Mouse (Mus musculus): ENCODE results near the gene Gast. TPM values are rescaled to one million over a fixed set of nuclear protein-coding genes. Genes with fewer than 3 reads are reported as not detected.
A peak's percentile ranks its signal among the peaks of the same experiment; 100 is the strongest.
"Not testable (repeated sequence)": the region's sequence is repeated elsewhere in the genome, so short reads cannot be mapped to it uniquely, and the experiment has no call there.

The Gast gene
- polyA plus RNA-seq, 1 experiment from 2014 or later, result not detected

DNA sequence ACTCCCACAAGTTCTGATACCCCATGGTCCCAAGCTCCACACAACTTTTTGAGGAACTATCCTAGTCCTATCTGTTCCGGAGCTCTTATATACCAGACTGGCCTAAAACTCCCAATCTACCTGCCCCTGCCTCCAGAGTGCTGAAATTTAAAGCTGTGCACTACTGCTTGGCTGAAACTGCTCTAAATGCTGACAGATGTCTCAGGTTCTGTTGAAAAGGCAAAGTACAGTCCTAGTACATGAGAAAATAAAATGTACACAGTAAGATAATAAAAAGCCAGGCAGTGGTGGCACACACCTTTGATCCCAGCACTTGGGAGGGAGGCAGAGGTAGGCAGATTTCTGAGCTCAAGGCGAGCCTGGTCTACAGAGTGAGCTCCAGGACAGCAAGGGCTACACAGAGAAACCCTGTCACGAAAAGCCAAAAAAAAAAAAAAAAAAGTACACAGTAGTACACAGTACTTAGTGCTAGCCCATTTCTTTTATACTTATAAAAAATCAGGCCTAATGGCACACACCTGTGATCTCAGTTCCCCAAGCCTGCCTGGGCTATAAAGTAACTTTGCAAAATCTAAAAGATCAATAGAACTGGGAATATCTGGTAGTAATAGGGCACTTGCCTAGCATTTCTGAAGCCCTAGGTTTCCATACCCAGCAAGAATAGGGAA lies 11.5 kb upstream of the Gast start:
- ATAC-seq (replicated peaks; ENCODE audit: insufficient number of reproducible peaks, low FRiP score, low TSS enrichment, low read depth) (no peak), DNase-seq (ENCODE audit: low spot score) (no peak)
- WGBS, result 64% methylated on average over 3 of the region's 3 CpGs
- no peak overlapping the region for H3K4me3 ChIP-seq (ENCODE audit: low read depth, low read length)
- H3K27ac ChIP-seq (replicated peaks; ENCODE audit: low read depth, low read length), result no peak overlapping the region
- no peaks in the 10 kb centered on the region for H3K36me3 ChIP-seq (replicated peaks; ENCODE audit: control insufficient read depth, insufficient read depth, low read depth, low read length)
- no peaks in the 10 kb centered on the region for H3K9me3 ChIP-seq (replicated peaks; ENCODE audit: control insufficient read depth, low read length)
- no peaks in the 10 kb centered on the region for H3K4me1 ChIP-seq (ENCODE audit: control insufficient read depth, insufficient read depth, low read length)
- H3K27me3 ChIP-seq (ENCODE audit: control insufficient read depth, insufficient read depth, low read length), result no peaks in the 10 kb centered on the region
- H3K4me2 ChIP-seq (ENCODE audit: low read depth, low read length), result no peak overlapping the region
- no peak overlapping the region for H3K9ac ChIP-seq (replicated peaks; ENCODE audit: low read length)

DNA sequence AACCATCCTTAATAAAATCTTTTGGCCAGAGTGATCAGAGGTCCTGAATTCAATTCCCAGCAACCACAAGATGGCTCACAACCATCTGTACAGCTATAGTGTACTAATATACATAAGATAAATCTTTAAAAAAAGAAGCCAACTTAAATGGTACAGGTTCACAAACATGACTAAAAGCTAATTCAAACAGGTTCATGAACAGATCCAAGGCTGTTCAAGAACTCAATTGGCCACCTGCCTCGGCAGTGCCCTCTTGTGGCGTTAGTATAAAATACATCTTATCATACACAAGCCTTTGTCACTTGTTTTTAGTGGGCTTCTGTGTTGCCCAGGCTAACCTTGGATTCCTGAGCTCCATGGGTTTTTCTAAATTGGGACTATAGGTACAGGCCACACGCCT lies 10.6 kb upstream of the Gast start:
- Histone ChIP-seq H3K4me3 (ENCODE audit: low read depth, low read length) (no peak overlapping the region), H3K27me3 (ENCODE audit: control insufficient read depth, insufficient read depth, low read length) (no peaks in the 10 kb centered on the region), H3K9ac (replicated peaks; ENCODE audit: low read length) (no peak overlapping the region), H3K36me3 (replicated peaks; ENCODE audit: control insufficient read depth, insufficient read depth, low read depth, low read length) (no peaks in the 10 kb centered on the region), H3K4me2 (ENCODE audit: low read depth, low read length) (no peak overlapping the region), H3K9me3 (replicated peaks; ENCODE audit: control insufficient read depth, low read length) (no peaks in the 10 kb centered on the region), H3K27ac (replicated peaks; ENCODE audit: low read depth, low read length) (no peak overlapping the region), H3K4me1 (ENCODE audit: control insufficient read depth, insufficient read depth, low read length) (no peaks in the 10 kb centered on the region)
- DNase-seq (ENCODE audit: low spot score) (peak; percentile 80), ATAC-seq (replicated peaks; ENCODE audit: insufficient number of reproducible peaks, low FRiP score, low TSS enrichment, low read depth) (no peak)
- WGBS, result 16% methylated on average over 3 of the region's 3 CpGs

DNA sequence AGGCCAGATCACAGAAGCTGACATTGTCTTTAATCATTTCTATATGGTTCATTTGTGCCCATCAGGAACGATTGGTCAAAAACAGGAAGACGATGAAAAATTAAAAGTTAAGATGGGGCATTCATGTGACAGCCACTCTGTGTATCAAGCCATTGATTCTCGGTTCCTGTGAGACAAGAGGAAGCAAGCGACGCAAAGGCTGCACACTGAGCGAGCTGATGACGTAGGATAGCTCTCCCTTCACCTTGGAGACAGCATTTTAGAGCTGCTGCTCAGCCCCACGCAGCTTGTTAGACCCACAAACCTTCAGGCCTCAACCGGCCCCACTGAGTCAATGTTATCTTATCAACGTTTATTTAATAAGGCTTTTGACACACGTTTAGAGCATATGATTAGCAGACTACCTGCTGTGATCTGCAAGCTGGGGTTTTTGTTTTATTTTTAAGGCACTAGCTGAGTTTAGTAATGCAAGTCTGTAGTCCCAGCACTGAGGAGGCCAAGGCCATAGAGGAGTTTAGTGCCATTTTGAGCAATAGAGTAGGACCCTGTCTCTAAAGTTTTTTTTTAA lies 9.1 kb upstream of the Gast start:
- WGBS, result 80% methylated on average over 11 of the region's 11 CpGs
- H3K4me2 ChIP-seq (ENCODE audit: low read depth, low read length), result no peak overlapping the region
- H3K9me3 ChIP-seq (replicated peaks; ENCODE audit: control insufficient read depth, low read length), result no peaks in the 10 kb centered on the region
- H3K9ac ChIP-seq (replicated peaks; ENCODE audit: low read length), result no peak overlapping the region
- H3K36me3 ChIP-seq (replicated peaks; ENCODE audit: control insufficient read depth, insufficient read depth, low read depth, low read length), result no peaks in the 10 kb centered on the region
- no peak overlapping the region for H3K27ac ChIP-seq (replicated peaks; ENCODE audit: low read depth, low read length)
- H3K27me3 ChIP-seq (ENCODE audit: control insufficient read depth, insufficient read depth, low read length), result no peaks in the 10 kb centered on the region
- ATAC-seq (replicated peaks; ENCODE audit: insufficient number of reproducible peaks, low FRiP score, low TSS enrichment, low read depth) (no peak), DNase-seq (ENCODE audit: low spot score) (no peak)
- no peak overlapping the region for H3K4me3 ChIP-seq (ENCODE audit: low read depth, low read length)
- no peaks in the 10 kb centered on the region for H3K4me1 ChIP-seq (ENCODE audit: control insufficient read depth, insufficient read depth, low read length)

DNA sequence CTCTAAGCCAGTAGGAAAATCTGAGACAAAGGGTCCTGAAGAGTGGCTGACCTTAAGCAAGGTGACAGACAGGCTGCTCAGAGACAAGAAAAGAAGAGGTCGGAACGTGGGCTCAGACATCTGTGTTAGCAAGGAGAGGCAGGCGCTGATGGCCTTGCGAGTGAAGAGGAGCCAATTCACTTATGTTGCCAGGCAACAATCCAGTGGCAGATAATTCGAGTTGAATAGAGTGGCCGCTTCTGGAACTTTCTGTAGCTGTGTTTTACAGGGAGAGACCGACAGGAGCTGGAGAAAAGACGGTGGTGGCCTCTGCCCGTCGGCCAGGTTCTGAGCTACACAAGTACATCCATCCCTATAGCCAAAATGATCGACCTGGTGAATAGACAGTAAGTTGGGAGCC lies 6.9 kb upstream of the Gast start:
- H3K4me3 ChIP-seq (ENCODE audit: low read depth, low read length), result no peak overlapping the region
- H3K36me3 ChIP-seq (replicated peaks; ENCODE audit: control insufficient read depth, insufficient read depth, low read depth, low read length), result no peaks in the 10 kb centered on the region
- ATAC-seq (replicated peaks; ENCODE audit: insufficient number of reproducible peaks, low FRiP score, low TSS enrichment, low read depth) (no peak), DNase-seq (ENCODE audit: low spot score) (no peak)
- H3K4me1 ChIP-seq (ENCODE audit: control insufficient read depth, insufficient read depth, low read length), result no peaks in the 10 kb centered on the region
- H3K27ac ChIP-seq (replicated peaks; ENCODE audit: low read depth, low read length), result no peak overlapping the region
- no peaks in the 10 kb centered on the region for H3K9me3 ChIP-seq (replicated peaks; ENCODE audit: control insufficient read depth, low read length)
- H3K9ac ChIP-seq (replicated peaks; ENCODE audit: low read length), result no peak overlapping the region
- H3K27me3 ChIP-seq (ENCODE audit: control insufficient read depth, insufficient read depth, low read length), result no peaks in the 10 kb centered on the region
- WGBS, result 74% methylated on average over 11 of the region's 11 CpGs
- H3K4me2 ChIP-seq (ENCODE audit: low read depth, low read length), result no peak overlapping the region

DNA sequence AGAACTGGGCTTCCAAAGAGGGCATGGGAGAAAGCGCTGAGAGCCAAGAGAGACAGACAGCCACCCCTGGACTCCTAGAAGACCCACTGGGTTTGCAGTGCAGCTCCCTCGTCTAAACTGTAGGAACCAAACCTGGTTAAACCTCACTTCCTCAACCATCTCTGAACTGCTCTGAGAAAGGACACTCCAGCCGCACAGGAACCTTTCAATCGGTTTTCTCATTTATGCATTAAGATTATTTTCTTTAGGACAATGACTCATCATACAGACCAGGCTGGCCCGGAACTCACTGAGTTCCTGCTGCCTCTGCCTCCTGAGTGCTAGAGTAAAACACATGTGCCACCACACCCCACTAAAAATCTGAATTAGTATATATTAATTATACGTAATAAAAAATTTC lies 6.4 kb upstream of the Gast start:
- 82% methylated on average over 6 of the region's 6 CpGs for WGBS
- DNase-seq (ENCODE audit: low spot score), result no peak

GRCm38 (mm10) chr11:100330235-100330634 lies 4.0 kb upstream of the Gast start:
- Histone ChIP-seq H3K9me3 (replicated peaks; ENCODE audit: control insufficient read depth, low read length) (no peaks in the 10 kb centered on the region), H3K4me3 (ENCODE audit: low read depth, low read length) (no peak overlapping the region), H3K27me3 (ENCODE audit: control insufficient read depth, insufficient read depth, low read length) (no peaks in the 10 kb centered on the region), H3K4me2 (ENCODE audit: low read depth, low read length) (no peak overlapping the region; the same call in 1 of the 2 replicates), H3K27ac (replicated peaks; ENCODE audit: low read depth, low read length) (no peak overlapping the region), H3K4me1 (ENCODE audit: control insufficient read depth, insufficient read depth, low read length) (no peaks in the 10 kb centered on the region), H3K36me3 (replicated peaks; ENCODE audit: control insufficient read depth, insufficient read depth, low read depth, low read length) (no peaks in the 10 kb centered on the region), H3K9ac (replicated peaks; ENCODE audit: low read length) (no peak overlapping the region)
- no peak for ATAC-seq (replicated peaks; ENCODE audit: insufficient number of reproducible peaks, low FRiP score, low TSS enrichment, low read depth)
- 65% methylated on average over 16 of the region's 16 CpGs for WGBS
- DNase-seq (ENCODE audit: low spot score), result no peak

More for the DNA sequence above, 6.4 kb upstream of the Gast start:
- no peaks in the 10 kb centered on the region for H3K9me3 ChIP-seq (replicated peaks; ENCODE audit: control insufficient read depth, low read length)
- ATAC-seq (replicated peaks; ENCODE audit: insufficient number of reproducible peaks, low FRiP score, low TSS enrichment, low read depth), result no peak
- no peak overlapping the region for H3K27ac ChIP-seq (replicated peaks; ENCODE audit: low read depth, low read length)
- H3K4me1 ChIP-seq (ENCODE audit: control insufficient read depth, insufficient read depth, low read length), result no peaks in the 10 kb centered on the region
- H3K36me3 ChIP-seq (replicated peaks; ENCODE audit: control insufficient read depth, insufficient read depth, low read depth, low read length), result no peaks in the 10 kb centered on the region
- H3K4me2 ChIP-seq (ENCODE audit: low read depth, low read length), result no peak overlapping the region
- no peak overlapping the region for H3K4me3 ChIP-seq (ENCODE audit: low read depth, low read length)
- H3K9ac ChIP-seq (replicated peaks; ENCODE audit: low read length), result no peak overlapping the region
- no peaks in the 10 kb centered on the region for H3K27me3 ChIP-seq (ENCODE audit: control insufficient read depth, insufficient read depth, low read length)

DNA sequence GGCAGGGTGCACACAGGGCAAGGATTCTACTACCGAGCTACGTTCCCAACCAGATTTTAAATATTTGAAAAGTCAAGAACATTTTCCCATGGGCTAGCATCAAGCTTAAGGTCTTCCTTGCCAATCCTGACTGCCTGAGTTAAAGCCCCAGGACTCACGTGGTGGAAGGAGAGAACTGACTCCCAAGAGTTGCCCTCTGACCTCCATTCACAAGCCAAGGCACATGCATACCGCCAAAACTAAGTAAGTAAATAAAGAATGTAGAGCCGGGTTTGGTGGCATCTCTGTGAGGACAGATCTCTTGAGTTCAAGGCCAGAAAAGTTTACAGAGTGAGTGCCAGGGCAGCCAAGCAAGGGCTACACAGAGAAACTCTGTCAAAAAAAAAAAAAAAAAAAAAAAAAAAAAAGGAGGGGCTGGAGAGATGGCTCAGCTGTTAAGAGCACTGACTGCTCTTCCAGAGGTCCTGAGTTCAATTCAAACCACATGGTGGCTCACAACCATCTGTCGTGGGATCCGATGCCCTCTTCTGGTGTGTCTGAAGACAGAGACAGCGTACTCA lies 3.3 kb upstream of the Gast start:
- H3K4me1 ChIP-seq (ENCODE audit: control insufficient read depth, insufficient read depth, low read length); H3K9ac ChIP-seq (replicated peaks; ENCODE audit: low read length); H3K36me3 ChIP-seq (replicated peaks; ENCODE audit: control insufficient read depth, insufficient read depth, low read depth, low read length); DNase-seq (ENCODE audit: low spot score); H3K4me3 ChIP-seq (ENCODE audit: low read depth, low read length); H3K4me2 ChIP-seq (ENCODE audit: low read depth, low read length); H3K9me3 ChIP-seq (replicated peaks; ENCODE audit: control insufficient read depth, low read length); H3K27ac ChIP-seq (replicated peaks; ENCODE audit: low read depth, low read length); H3K27me3 ChIP-seq (ENCODE audit: control insufficient read depth, insufficient read depth, low read length); ATAC-seq (replicated peaks; ENCODE audit: insufficient number of reproducible peaks, low FRiP score, low TSS enrichment, low read depth): not testable (repeated sequence)
- 48% methylated on average over 8 of the region's 8 CpGs for WGBS

- no peaks in the 10 kb centered on the region for H3K27me3 ChIP-seq (ENCODE audit: control insufficient read depth, insufficient read depth, low read length)
- no peaks in the 10 kb centered on the region for H3K36me3 ChIP-seq (replicated peaks; ENCODE audit: control insufficient read depth, insufficient read depth, low read depth, low read length)
- H3K4me1 ChIP-seq (ENCODE audit: control insufficient read depth, insufficient read depth, low read length), result no peaks in the 10 kb centered on the region
- H3K4me2 ChIP-seq (ENCODE audit: low read depth, low read length), result no peak overlapping the region
- peak; percentile 27 for ATAC-seq (replicated peaks; ENCODE audit: insufficient number of reproducible peaks, low FRiP score, low TSS enrichment, low read depth)
- WGBS, result 51% methylated on average over 9 of the region's 9 CpGs
- no peaks in the 10 kb centered on the region for H3K9me3 ChIP-seq (replicated peaks; ENCODE audit: control insufficient read depth, low read length)
- H3K9ac ChIP-seq (replicated peaks; ENCODE audit: low read length), result no peak overlapping the region; the same call in 1 of the 2 replicates
- no peak overlapping the region for H3K4me3 ChIP-seq (ENCODE audit: low read depth, low read length)
- DNase-seq (ENCODE audit: low spot score), result peak; percentile 57
- H3K27ac ChIP-seq (replicated peaks; ENCODE audit: low read depth, low read length), result no peak overlapping the region
These were observed 1.3 kb upstream of the Gast start for GRCm38 (mm10) chr11:100332766-100333515.

Measured in embryonic facial prominence, embryonic 11.5 days (tissue).